8 mouse cellular contexts compared by ENCODE assay signal in the genomic region with DNA sequence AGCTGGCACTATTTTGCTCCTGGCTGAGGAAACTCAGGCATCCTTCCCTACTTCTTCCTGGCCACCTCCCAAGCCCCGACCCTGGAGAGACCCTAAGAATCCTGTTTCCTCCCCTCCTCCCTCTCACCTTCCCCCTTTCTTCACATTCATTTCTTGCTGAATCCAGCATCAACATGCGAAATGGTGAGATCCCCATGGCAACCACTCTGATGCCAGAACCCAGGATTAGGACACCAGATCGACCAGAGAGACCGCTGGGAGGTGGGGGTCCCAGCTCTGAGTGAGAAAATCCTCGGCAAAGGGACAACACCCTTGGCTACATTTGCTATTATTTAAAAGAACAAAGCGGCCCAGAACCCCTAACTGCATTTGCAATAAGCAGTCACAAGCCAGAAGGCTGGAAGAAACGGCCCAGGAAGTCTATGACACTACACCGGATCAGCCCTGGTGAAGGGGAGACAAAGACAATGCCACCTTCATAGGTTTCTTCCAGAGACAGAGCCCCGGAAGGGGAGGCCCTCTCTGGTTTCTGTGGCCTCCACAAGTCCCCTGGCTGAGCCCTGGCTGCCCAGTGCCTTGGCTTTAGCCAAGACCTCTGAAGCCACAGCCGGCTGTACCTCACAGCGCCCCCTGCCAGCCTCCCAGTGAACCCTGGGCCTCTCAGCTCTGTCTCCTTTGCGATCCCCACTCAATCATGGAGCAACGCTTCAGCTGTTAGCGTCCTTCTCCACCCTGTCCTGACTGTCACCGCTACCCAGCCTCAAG.
DNase-seq lines count a peak whose midpoint lies in the region; ATAC-seq lines count a peak whose summit lies in the region.

No protein-coding gene starts in this region.

- 42% methylated on average over 15 of the region's 15 CpGs for WGBS in heart, embryonic 10.5 days
- WGBS in forebrain, embryonic 11.5 days: 30% methylated on average over 15 of the region's 15 CpGs

- H3K4me1 ChIP-seq in heart, embryonic 10.5 days: peaks cover 15% of the 10 kb centered on the region
- peaks cover 3% of the 10 kb centered on the region; the same call in 1 of the 2 replicates for H3K4me1 ChIP-seq in forebrain, embryonic 11.5 days (replicated peaks; ENCODE audit: control insufficient read depth, insufficient read depth, low read length)

- H3K27me3 ChIP-seq in heart, embryonic 10.5 days (ENCODE audit: insufficient read depth, poor library complexity, severe bottlenecking): peaks cover 5% of the 10 kb centered on the region; the same call in 1 of the 2 replicates
- no peaks in the 10 kb centered on the region for H3K27me3 ChIP-seq in forebrain, embryonic 11.5 days (ENCODE audit: control insufficient read depth, insufficient read depth, low read length)

- H3K36me3 ChIP-seq in heart, embryonic 10.5 days: no peaks in the 10 kb centered on the region
- H3K36me3 ChIP-seq in forebrain, embryonic 11.5 days (ENCODE audit: control insufficient read depth, insufficient read depth, low read length): no peaks in the 10 kb centered on the region

- H3K4me3 ChIP-seq in heart, embryonic 10.5 days: no peak overlapping the region
- H3K4me3 ChIP-seq in forebrain, embryonic 11.5 days (ENCODE audit: low read depth, low read length): no peak overlapping the region

- no peak for DNase-seq in heart, embryonic 10.5 days (ENCODE audit: low spot score)
- DNase-seq in heart, adult 18-20 months: no peak
- peak; percentile 56 to 69 for DNase-seq in right cerebral cortex, postnatal 10 days (ENCODE audit: low spot score in 2 of 2)
- no peak for DNase-seq in right cerebral cortex, postnatal 25 days
- DNase-seq in forebrain, embryonic 11.5 days (ENCODE audit: low spot score): peak; percentile 71
- peak; percentile 59 for DNase-seq in mesoderm, embryonic 11.5 days (ENCODE audit: low read depth, low spot score)
- DNase-seq in ovary, postnatal 14 days (ENCODE audit: low spot score): no peak
- DNase-seq in kidney, adult 8-10 months: no peak

- peak; percentile 49; the same call in 1 of the 2 replicates for ATAC-seq in forebrain, embryonic 11.5 days (replicated peaks; ENCODE audit: low FRiP score)

- no peak overlapping the region for H3K4me2 ChIP-seq in forebrain, embryonic 11.5 days (ENCODE audit: low read depth, low read length, severe bottlenecking)

- H3K9me3 ChIP-seq in heart, embryonic 10.5 days: no peaks in the 10 kb centered on the region
- no peaks in the 10 kb centered on the region for H3K9me3 ChIP-seq in forebrain, embryonic 11.5 days (ENCODE audit: control insufficient read depth, low read length)

- H3K27ac ChIP-seq in heart, embryonic 10.5 days: peak overlapping the region; percentile 62
- no peak overlapping the region for H3K27ac ChIP-seq in forebrain, embryonic 11.5 days (ENCODE audit: low read depth, low read length)

- peak overlapping the region; percentile 2; the same call in 1 of the 2 replicates for H3K9ac ChIP-seq in forebrain, embryonic 11.5 days (ENCODE audit: low read length)

Comparison
In these comparisons a context has a peak if more than half of its experiments do, and no peak if none do; other contexts are left out.
1. DNase-seq: peak in right cerebral cortex, postnatal 10 days (2 of 2), forebrain, embryonic 11.5 days (single experiment) and mesoderm, embryonic 11.5 days (single experiment); none in heart, embryonic 10.5 days (single experiment), heart, adult 18-20 months (0 of 2), right cerebral cortex, postnatal 25 days (single experiment), ovary, postnatal 14 days (single experiment) and kidney, adult 8-10 months (0 of 2).